Mouse (Mus musculus) heart, adult 2 months (tissue): ENCODE results near the gene Tecpr1.

Source experiments
- CTCF ChIP-seq: fragments of 200-600 bp; IDR thresholded peaks from 2 replicates; pipeline ENCODE4 v1.8.1; 2022; ENCODE audit warnings: antibody characterized with exemption, mild to moderate bottlenecking, moderate library complexity
- EP300 ChIP-seq: fragments of 200-500 bp; IDR thresholded peaks from 2 replicates; pipeline ENCODE4 v1.6.1; 2011; ENCODE audit warnings: low read depth, low read length, control low read depth; ENCODE audit not compliant: insufficient read depth
- POLR2A ChIP-seq: fragments of 200-500 bp; IDR thresholded peaks from 2 replicates; pipeline ENCODE4 v1.6.1; 2011; ENCODE audit warnings: mild to moderate bottlenecking, low read depth, low read length, control low read depth; ENCODE audit not compliant: insufficient read depth

- TF ChIP-seq CTCF = peak; percentile 89
- 0 out of 2 replicates have a peak, but pooled peaks have one; percentile 33 for TF ChIP-seq EP300
- no peak for TF ChIP-seq POLR2A
These were observed 9.0 kb downstream of the Tecpr1 start for GRCm38 (mm10) chr5:144214453-144214852.
